Mouse (Mus musculus) T-helper 2 cell (primary cell): ENCODE measurements around the gene Dnttip2.
"Not testable (repeated sequence)": the region's sequence is repeated elsewhere in the genome, so short reads cannot be mapped to it uniquely, and the experiment has no call there.

ENCODE experiments used
- in situ Hi-C: fragments of 300-600 bp; cut with MboI, MseI; formaldehyde crosslinking; loops from one replicate; pipeline ENCODE4 v1.15.1; 2025; ENCODE audit warnings: high pct_unique_total_duplicates

The Dnttip2 gene

DNA sequence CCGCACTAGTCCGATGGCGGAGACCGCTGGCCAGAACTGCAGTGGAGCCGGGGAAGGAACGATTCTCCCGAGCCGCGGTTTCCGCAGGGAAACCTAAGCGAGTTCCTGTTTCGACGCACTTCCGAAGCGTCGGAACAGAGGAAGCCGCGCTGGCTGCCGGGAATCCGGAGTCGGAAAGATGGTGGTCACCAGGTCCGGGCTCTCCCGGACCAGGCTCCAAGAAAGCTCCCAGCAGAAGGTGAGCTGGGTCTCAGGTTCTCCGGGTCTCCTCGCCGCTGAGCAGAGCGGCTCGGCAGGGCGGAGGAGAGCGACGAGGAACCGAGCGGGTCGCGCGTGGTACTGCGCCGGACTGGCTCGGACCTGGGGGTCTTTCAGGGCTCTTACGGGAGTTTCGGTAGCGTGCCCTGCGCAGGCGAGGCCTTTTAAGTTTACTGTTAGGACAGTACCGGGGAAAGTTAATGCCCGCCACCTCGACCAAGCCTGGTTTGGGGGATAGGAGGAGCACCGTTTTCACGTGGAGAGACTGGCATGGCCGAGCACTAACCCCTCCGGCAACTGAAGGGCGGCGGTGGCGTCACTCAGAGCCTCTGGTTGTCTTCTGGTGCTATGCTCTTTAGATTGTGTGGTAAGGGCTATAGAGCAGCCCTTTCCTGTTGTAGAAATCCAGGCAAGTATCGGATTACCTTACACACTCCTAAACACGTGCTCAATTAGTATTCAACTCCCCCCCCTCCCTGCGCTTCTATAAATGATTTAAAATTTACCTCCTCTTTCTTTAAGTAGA lies at the start of gene Dnttip2:
Gene Dnttip2 (plus strand): TSS at position 148 of the 784 bp plus-strand sequence.
- in situ Hi-C loops, result no loop called here

DNA sequence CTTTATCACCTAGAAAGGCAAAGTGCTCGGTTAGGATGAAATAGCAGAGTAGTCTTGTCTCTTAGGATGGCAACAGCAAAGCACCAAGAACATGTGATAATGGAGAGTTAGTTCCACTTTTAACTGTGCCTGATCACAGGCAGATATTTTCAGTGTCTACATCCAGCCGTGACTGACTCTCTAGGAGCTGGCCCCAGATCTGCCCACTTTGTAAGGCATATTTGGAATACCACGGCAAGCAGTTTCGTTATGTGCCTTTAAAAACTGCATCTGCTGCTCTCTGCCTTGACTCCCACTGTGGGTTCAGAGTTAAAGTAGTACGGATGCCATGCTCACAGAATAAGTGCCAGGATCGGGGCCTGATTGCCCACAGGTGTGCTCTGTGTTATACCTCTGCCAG lies 47.2 kb upstream of the Dnttip2 start:
- in situ Hi-C loops, result not testable (repeated sequence)

DNA sequence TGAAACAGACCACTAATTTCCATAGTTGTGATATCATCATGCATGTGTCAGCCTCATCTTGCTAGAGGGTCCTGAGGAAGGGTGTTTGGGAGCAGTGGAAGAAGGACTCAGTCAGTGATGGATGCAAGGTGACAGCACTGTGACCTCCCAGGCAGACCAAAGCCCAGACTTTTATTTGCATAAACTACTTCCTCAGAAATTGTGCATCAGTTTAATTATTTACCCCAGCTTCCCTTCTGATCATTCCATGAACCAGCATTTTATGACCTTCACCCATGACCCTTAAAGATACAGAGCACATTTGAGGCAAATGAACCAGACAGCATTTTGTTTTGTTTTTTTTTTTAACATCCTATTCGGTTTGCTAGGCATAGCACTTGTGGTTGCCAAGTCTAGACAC lies 38.4 kb upstream of the Dnttip2 start:
- in situ Hi-C loops, result no loop called here

DNA sequence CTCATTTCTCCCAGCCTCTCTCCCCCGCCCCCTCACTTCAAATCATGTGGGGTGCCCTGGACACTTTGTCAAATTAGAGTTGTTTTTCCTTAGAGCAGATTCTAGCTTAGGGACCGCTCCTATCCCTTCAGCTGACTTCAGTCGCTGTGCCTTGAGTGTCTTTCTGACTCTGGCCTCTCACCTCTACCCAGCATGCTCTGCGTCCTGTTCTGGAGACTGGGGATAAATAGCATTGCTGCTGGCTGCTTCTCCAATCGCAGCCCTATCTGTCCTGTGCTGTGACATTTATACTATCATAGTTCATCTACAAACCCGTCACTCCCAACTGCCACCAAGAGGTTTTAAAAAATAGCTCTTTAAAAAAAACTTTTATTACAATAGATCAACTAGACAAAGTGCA lies 31.3 kb upstream of the Dnttip2 start:
- in situ Hi-C loops, result no loop called here

DNA sequence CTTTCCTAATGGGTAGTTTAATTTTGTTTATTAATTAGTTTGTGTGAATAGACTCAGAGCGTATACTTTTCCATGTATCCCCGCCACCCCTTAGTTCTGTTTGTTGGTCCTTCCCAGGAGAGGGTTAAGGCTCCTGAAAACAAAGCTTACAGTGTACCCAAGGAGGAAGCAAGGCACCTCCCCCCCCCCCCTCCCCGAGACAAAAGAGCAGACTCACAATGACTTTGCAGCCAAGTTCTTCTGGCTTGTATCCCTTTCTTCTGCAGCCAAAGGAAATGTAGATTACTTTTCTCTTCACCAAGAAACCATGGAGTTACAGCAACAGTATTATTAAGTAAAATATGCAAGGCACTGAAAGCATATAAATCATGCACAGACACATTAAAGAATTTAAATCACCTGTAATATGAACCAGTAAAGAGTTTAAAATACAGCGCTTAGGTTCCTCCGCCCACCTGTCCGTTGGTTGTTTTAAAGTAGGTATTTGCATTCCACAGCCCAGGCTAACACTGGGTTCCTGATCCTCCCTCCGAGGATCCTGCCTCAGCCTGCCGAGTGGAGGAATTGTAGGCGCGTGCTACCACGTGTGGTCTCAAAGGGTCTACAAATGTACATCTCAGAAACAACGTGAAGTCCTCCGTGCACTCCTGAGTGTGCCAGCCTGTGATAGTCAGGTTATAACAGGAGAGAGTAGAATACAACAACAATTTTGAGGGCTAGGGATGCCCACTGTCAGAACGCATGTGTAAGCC lies 30.6 kb upstream of the Dnttip2 start:
- in situ Hi-C loops, result no loop called here

DNA sequence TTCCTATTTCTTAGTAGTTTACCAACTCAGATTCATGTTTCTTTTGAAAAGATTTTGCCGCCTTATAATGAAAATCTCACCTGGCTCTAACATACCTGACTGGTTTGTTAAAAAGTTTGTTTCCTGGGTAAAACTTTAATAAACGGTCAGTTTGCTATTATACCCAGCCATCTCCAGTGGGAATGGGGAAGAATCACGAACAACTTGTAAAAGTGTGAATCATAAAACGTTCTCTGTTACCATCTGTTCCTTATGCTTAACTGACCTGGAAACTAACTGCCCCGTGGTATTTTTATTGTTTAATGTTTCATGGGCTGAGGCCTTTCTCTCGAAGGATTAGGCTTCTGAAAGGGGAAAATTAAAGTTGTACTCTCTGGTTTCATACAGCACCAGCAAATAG lies 29.4 kb upstream of the Dnttip2 start:
- in situ Hi-C loops, result loop anchor here (5.0 kb wide), 1 partner anchor 43 kb away; no protein-coding TSS in a partner anchor

DNA sequence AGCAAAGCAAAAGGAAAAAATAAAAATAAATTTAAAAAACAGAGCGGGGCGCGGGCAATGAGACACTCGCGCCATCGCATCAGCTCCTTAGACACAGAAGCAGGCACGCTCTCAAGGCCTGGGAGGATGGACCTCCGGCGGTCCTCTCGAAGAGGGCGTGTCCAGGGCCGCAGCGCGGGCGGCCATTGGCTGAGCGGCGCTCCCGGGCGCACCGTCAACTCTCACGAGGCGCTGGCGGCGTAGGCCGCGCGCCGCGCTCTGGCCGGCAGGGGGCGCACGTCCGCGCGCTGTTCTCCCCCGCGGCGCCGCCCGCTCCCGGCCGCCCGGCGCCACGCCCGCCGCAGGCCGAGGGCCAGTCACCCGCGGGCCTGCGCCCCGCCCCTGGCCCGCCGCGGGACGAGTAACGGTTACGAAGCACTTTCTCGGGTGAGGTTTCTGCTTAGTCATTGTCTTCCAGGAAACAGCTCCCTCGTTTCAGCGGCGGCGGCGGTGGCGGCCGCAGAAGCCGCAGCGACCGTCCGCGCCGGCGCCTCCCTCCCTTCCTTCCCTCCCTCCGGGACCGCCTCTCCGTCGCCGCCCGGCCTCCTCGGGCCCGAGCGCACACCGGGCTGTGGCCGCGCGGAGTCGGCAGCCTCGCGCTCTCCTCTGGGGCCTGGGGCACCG lies 28.8 kb upstream of the Dnttip2 start, which contains the start of gene Gclm:
Gene Gclm (plus strand): TSS at position 343 of the 663 bp plus-strand sequence.
- in situ Hi-C loops, result loop anchor here (5.0 kb wide), 1 partner anchor 42 kb away; no protein-coding TSS in a partner anchor

DNA sequence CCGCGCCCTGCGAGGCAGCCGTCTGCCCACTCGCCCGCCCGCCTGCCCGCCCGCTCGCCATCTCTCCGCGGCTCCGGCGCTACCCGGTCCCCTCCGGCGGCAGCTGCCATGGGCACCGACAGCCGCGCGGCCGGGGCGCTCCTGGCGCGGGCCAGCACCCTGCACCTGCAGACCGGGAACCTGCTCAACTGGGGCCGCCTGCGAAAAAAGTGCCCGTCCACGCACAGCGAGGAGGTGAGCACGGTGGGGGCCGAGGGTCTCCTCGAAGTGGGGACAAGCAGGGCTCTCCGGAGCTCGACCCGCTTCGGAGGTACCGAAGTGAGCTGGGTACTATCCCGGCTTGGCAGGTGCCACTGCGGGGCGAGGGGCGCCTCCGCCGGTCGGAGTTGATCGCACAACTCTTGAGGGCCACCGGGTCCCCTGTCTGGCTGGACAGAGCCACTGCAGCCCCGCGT lies 28.3 kb upstream of the Dnttip2 start:
- in situ Hi-C loops, result loop anchor here (5.0 kb wide), 1 partner anchor 41 kb away; no protein-coding TSS in a partner anchor

DNA sequence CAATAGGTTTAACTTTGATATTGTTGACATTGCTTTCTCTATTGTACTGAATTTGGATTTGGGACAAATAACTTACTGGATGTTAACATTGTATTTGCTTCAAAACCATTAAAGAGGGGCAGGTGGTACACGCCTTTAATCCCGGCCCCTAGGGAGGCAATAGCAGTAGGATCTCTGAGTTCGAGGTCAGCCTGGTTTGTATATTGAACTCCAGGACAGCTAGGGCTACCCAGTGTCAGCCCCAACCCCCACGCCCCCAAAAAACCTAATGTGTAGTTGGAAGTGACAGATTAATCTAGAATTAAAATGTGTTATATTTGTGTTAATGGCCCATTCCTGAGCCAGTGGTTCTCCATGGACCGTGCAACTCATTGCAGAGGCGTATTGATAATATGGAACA lies 27.8 kb upstream of the Dnttip2 start:
- in situ Hi-C loops, result loop anchor here (5.0 kb wide), 1 partner anchor 41 kb away; no protein-coding TSS in a partner anchor

DNA sequence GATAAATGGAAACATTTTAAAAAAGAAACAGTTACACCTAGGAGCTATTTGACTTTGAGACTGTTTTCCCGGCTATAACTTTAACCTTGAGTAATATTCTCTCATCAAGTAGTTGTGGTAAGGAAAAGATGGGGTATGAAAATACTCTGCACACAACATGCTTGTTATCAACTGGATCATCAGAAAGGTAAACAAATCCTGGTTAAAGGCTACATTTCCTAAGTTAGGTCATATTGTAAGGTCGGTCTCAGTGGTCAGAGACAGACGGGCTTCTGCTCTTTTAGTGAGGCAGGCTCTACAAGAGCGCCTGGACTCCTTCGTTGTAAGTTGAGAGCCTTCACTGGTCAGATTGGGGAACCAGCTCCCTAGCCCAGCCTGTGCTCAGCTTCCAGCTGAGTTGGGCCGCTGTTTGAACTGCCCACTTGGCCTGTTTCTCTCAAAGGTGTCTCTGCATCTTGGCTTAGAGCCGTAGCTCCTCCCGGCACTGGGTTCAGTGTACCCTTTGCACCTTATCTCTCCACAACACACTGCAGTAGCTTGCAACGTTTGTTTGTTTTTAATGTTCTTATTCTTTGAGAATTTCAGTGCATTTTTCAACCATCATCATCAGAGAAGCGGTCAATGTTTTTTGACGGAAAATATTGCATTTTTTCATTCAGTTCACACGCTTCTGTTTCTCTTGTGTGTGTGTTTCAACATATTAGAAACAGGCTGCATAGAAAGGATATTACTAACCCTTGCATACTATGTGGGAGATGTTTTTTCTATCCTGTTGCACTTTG lies 27.0 kb upstream of the Dnttip2 start:
- in situ Hi-C loops, result loop anchor here (5.0 kb wide), 1 partner anchor 40 kb away; no protein-coding TSS in a partner anchor

DNA sequence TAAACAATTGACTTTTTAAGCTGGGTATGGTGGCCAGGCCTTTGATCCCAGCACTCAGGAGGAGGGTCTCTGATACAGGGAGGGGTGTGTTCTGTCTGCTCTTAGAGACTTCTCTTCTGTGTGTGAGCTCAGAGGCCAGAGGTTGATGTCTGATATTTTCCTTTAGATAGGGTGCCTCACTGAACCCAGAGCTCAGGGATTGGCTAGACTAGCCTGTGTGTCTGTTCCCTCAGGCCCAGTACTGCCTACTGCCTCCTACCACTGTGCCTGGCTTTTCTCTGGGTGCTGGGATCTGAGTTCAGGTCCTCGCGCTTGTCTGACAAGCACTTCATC lies 26.5 kb upstream of the Dnttip2 start:
- in situ Hi-C loops, result loop anchor here (5.0 kb wide), 1 partner anchor 40 kb away; no protein-coding TSS in a partner anchor

DNA sequence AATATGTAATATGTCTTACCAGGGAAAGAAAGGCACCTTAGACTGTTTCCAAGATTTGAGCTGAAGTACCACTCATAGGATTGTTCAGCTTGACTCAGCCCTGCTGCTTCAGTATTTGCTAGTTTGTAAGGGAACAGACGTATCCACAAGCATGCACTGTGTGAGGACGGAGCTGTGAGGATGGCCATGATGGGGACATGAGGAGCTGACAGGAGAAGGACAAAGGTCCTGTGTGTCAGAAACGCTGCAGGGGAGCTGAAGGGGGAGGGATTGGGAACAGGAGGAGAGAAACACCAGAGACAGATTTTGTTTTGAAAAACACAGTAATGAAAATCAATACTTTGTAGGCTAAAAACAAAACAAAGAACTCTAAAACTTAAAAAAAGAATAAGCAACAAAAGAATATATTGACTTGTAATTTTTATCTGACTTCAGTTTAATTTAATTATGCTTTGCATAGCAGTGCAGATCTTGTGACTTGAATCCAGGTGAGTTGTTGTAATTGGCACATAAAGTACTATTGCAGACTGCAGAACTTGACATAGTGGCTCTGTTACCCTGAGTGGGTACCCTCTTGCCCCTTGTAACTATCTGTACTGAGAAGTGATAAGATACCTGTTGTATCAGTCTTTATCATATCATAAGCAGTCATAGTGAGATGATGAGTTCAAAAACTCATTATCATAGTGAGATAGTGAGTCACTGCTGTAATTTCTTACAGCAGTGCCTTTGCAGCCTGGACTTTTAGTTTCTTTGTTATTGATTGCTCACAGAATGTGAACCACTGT lies 21.5 kb upstream of the Dnttip2 start:
- in situ Hi-C loops, result no loop called here

DNA sequence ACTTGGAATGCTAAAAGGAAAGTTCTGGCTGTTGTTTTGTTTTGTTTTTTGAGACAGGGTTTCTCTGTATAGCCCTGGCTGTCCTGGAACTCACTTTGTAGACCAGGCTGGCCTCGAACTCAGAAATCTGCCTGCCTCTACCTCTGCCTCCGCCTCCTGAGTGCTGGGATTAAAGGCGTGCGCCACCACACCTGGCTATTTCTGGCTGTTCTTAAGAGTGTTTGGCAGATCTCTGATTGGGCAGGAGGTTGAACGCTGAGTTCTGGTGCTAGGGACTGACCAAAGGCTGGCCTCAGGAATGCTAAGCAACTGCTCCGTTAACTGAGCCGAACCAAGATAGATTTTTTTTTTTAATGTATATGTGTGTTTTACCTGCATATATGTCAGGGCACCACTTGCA lies 20.1 kb upstream of the Dnttip2 start:
- in situ Hi-C loops, result not testable (repeated sequence)

DNA sequence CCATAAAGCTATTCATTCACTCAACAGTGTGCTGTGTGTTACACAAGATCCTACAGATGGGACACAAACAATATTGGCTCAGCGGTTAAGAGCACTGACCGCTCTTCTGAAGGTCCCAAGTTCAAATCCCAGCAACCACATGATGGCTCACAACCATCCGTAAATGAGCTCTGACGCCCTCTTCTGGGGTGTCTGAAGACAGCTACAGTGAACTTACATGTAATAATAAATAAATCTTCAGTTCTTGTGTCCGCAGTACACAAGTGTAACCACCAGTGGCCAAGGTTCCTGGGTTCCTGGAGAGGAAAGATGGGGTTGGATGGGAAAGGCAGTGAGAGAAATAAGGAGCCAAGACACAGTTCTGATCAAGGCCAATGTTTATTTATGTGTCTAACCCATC lies 4.2 kb upstream of the Dnttip2 start:
- in situ Hi-C loops, result no loop called here

DNA sequence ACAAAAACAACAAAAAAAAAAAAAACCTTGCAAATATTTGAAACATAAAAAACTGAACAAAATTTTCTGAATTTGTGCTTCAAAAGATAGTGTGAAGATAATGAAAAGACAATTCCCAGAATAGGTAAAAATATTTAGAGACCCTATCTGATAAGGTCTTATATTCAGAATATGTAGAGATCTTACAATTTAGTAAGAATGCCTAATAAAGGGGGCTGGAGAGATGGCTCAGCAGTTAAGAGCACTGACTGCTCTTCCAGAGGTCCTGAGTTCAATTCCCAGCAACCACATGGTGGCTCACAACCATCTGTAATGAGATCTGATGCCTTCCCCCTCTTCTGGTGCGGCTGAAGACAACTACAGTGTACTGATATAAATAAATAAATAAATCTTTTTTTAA lies 1.6 kb upstream of the Dnttip2 start:
- in situ Hi-C loops, result not testable (repeated sequence)

DNA sequence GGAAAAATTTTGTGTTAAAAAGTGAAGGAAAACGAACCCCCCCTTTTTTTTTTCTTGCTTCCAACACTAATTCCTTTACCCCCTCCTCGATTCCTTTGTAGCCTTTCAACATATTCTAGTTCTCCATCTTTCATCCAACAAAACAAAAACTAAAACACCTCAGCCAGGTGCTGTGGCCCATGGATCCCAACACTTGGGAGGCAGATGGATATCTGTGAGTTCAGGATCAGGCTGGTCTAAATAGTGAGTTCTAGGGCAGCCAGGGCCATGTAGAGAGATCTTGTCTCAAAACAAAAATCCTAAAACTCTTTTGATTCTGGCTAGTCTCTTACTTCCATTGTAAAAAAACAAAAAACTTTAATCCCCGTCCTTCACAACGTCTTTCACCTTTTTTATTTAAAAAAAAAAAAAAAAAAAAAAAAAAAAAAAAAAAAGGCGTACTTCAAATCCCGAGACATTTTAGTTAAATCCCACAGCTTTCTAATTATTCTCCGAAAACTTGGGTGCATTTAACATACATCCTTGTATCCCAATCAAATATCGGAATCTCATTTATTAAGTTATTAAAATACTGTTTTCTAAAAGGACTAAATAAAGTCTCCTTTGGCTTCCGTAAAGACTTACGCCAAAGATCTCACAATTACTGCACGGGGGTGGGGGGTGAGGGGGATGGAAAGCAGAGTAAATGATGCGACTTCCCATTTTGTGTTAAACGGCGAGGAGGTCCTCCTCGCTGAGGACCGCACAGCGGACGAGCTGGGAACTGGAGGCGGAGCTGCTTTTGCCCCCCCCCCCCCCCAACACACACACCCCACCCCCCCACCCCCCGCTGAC lies 564 bp upstream of the Dnttip2 start:
- in situ Hi-C loops, result no loop called here

DNA sequence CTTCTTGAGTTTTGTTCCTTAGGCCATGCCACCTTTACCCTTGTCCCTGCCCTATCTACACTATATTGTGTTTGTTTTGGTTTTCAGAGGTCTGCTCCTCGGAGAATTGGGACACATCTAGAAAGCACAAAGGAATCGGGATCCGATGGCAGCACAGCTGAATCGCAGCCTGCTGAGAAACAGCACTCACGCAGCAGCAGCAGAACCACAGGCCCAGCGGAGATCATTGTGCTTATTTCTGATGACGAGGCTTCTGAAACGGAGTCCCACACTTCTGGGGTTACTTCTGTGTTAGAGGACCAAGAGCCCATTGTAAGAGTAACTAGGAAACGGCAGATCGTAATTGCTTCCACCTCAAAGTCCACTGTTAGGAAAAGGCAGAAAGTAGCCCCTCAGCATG lies 923 bp downstream of the Dnttip2 start:
- in situ Hi-C loops, result no loop called here

DNA sequence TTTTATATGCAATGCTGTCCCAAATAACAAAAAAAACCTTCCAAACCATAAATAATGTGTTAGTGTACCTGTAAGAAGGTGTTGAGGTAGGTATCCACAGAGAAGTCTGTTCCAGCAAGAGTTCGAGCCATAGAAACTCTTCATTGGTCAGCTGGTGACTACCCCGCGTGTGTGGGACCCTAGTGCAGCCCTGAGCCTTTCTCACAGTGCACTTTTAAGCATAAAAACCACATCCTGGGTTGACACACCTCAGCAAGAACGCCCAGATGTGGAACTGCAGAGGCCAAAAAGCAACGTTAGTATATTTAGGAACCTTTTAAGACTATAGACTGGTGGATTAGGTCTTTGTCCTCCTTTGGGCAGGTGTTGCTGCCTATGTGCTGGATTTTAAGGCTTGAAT lies 13.0 kb downstream of the Dnttip2 start:
- in situ Hi-C loops, result loop anchor here (5.0 kb wide), 1 partner anchor 40 kb away; the partner anchor contains the start of gene Gclm

DNA sequence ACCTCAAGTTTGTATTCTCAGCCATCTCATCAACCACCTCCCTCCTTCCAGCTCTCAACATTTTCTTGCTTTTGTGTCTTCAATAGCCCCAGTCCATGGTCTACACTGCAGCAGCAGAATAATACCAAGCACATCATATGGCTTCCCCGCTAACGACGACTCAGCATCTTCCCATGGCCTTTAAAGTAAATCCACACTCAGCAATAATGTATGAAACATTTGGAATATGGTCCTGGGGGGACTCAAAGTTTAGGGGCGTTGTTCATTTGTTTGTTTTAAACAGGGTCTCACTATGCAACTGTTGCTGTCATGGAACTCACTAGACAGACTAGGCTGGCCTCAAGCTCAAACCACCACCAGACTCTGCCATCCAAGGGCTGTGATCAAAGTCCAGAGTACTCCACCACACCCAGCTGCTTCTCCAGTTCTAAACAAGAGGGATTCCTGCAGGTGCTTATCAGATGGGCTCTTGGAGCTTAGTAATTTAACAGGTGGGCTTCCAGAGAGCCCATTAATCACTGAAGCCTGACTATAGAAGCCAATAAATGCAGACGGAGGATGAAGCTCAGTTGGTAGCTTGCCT lies 14.5 kb downstream of the Dnttip2 start:
- in situ Hi-C loops, result loop anchor here (5.0 kb wide), 1 partner anchor 41 kb away; the partner anchor contains the start of gene Gclm
